Mouse (Mus musculus) spleen, adult 2 months (tissue): ENCODE data around the gene Mybpc3. TPM values are rescaled to one million over a fixed set of nuclear protein-coding genes. Genes with fewer than 3 reads are reported as not detected.

Source experiments
- DNase-seq, 2 experiments: peaks; one replicate each; pipeline versions ENCODE4 v3.0.0 to v3.0.0-alpha.2; 2012 to 2021; ENCODE audit warnings: low spot score in 2 of 2, low read depth in 1 of 2
- H3K27ac ChIP-seq: fragments of 200-500 bp; 2 replicates; pipeline ENCODE4 v1.5.1; 2012; ENCODE audit warnings: low read length, inconsistent platforms; ENCODE audit not compliant: insufficient read depth
- H3K27me3 ChIP-seq: fragments of 200-500 bp; 2 replicates; pipeline ENCODE4 v1.6.1; 2012; ENCODE audit warnings: mild to moderate bottlenecking, moderate library complexity, low read length, inconsistent platforms; ENCODE audit not compliant: control insufficient read depth, insufficient read depth
- H3K36me3 ChIP-seq: fragments of 200-500 bp; 2 replicates; pipeline ENCODE4 v1.6.1; 2012; ENCODE audit warnings: mild to moderate bottlenecking, low read length, inconsistent platforms; ENCODE audit not compliant: control insufficient read depth, insufficient read depth
- H3K4me1 ChIP-seq: fragments of 200-500 bp; 2 replicates; pipeline ENCODE4 v1.6.1; 2011; ENCODE audit warnings: inconsistent platforms; ENCODE audit not compliant: control insufficient read depth, insufficient read depth, insufficient read length
- H3K4me3 ChIP-seq: fragments of 200-500 bp; 2 replicates; pipeline ENCODE4 v1.5.1; 2011; ENCODE audit warnings: mild to moderate bottlenecking, inconsistent platforms; ENCODE audit not compliant: insufficient read depth, insufficient read length; ENCODE audit errors: extremely low read depth
- CTCF ChIP-seq: fragments of 200-500 bp; IDR thresholded peaks from 2 replicates; pipeline ENCODE4 v1.5.1; 2011; ENCODE audit warnings: mild to moderate bottlenecking, inconsistent platforms; ENCODE audit not compliant: insufficient read depth, insufficient read length, insufficient replicate concordance; ENCODE audit errors: extremely low read depth
- POLR2A ChIP-seq: fragments of 200-500 bp; IDR thresholded peaks from 2 replicates; pipeline ENCODE4 v1.6.1; 2011; ENCODE audit warnings: low read depth, low read length, inconsistent platforms
- WGBS: fragments of 180-500 bp; shearing (Covaris S2); methylation state at CpG from one replicate; pipeline ENCODE4 v1.1.7; 2018; 5-methylcytosine and 5-hydroxymethylcytosine counted together
- polyA plus RNA-seq: library from polyadenylated mRNA; depleted of rRNA; stranded (reverse); fragments of >200 nt; gene quantifications from 2 replicates; pipeline ENCODE4 v1.2.3, GENCODE M21; 2012

Mybpc3 gene
- polyA plus RNA-seq, 1 experiment, result 0.50 TPM

GRCm38 (mm10) chr2:91148101-91148500 is 30.2 kb downstream of the Mybpc3 start:
- DNase-seq, result no peak
- peaks cover 36% of the 10 kb centered on the region for H3K36me3 ChIP-seq
- no peak for TF ChIP-seq CTCF
- TF ChIP-seq POLR2A, result no peak

GRCm38 (mm10) chr2:91151331-91151730 is 33.4 kb downstream of the Mybpc3 start:
- TF ChIP-seq CTCF, result no peak
- no peak for TF ChIP-seq POLR2A
- no peak for DNase-seq
- Histone ChIP-seq H3K36me3 (peaks cover 43% of the 10 kb centered on the region), H3K27me3 (no peaks in the 10 kb centered on the region), H3K27ac (no peak overlapping the region), H3K4me1 (no peaks in the 10 kb centered on the region), H3K4me3 (no peak overlapping the region)
- WGBS, result 88% methylated on average over 1 of the region's 1 CpGs

More at GRCm38 (mm10) chr2:91148101-91148500, 30.2 kb downstream of the Mybpc3 start:
- H3K4me3 ChIP-seq, result no peak overlapping the region
- H3K27me3 ChIP-seq, result no peaks in the 10 kb centered on the region
- H3K4me1 ChIP-seq, result no peaks in the 10 kb centered on the region
- H3K27ac ChIP-seq, result no peak overlapping the region

- H3K4me3 ChIP-seq, result no peak overlapping the region
- DNase-seq, result no peak
- H3K4me1 ChIP-seq, result no peaks in the 10 kb centered on the region
- H3K27ac ChIP-seq, result no peak overlapping the region
- TF ChIP-seq CTCF (no peak), POLR2A (no peak)
- 91% methylated on average over 3 of the region's 3 CpGs for WGBS
- H3K27me3 ChIP-seq, result no peaks in the 10 kb centered on the region
- H3K36me3 ChIP-seq, result peaks cover 49% of the 10 kb centered on the region
Observed at GRCm38 (mm10) chr2:91152885-91153377, 35.0 kb downstream of the Mybpc3 start.

GRCm38 (mm10) chr2:91154091-91154490 is 36.1 kb downstream of the Mybpc3 start:
- no peak overlapping the region for H3K27ac ChIP-seq
- H3K4me1 ChIP-seq, result no peaks in the 10 kb centered on the region
- WGBS, result 94% methylated on average over 3 of the region's 3 CpGs
- peaks cover 54% of the 10 kb centered on the region for H3K36me3 ChIP-seq
- DNase-seq, result no peak
- no peak overlapping the region for H3K4me3 ChIP-seq
- H3K27me3 ChIP-seq, result no peaks in the 10 kb centered on the region
- TF ChIP-seq POLR2A (no peak), CTCF (no peak)

DNA sequence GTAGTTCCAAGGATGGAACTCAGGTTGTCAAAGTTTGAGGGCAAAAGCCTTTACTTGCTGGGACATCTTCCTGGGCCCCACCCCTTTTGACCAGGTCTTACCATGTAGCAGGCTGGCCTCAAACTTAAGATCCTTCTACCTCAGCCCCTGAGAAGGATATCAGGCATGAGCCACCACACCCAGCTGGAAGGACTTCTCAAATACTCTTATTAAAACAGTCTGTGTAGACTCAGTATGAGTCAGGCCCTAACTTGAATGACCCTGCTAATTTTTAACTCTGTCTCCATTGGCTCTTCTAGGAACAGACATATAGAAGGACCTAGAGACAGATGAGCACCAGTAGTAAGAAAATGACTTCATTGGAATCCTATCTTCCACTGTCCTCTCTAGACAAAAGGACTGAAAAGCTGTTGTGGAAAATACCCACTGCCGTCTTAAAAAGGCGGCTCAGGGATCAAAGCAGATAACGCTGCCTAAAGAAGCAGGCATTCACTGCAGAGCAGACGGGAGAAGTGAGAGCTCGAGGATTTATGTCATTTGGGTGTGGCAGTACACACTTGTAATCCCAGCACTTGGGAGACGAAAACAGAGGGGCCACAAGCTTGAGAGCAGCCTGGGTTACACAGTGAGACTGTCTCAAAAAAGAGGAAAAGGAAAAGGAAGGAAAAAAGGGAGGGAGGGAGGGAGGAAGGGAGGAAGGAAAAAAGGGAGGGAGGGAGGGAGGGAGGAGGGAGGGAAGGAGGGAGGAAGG is 39.2 kb downstream of the Mybpc3 start:
- Histone ChIP-seq H3K4me3 (no peak overlapping the region), H3K27ac (no peak overlapping the region), H3K27me3 (no peaks in the 10 kb centered on the region), H3K36me3 (peaks cover 57% of the 10 kb centered on the region), H3K4me1 (no peaks in the 10 kb centered on the region)
- no peak for TF ChIP-seq CTCF
- no peak for TF ChIP-seq POLR2A
- DNase-seq, result no peak
- 91% methylated on average over 6 of the region's 6 CpGs for WGBS

DNA sequence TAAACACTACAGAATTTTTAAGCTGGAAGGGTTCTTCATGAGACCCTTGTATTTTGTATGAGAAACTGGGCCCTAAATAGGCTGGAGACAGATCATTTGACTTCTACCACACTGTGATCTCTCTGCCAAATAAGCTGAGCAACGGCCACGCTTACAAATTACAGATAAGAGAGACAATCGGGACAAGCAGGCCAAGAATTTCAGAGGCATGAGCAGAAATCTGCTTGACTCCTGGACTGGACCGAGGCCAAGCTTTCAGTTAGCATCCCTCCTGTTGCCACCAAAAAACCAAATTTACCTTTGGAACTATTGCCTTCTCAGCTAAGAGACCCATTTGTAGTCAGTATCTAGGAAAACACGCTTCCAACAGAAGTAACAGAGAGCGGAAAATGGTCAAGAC is 42.6 kb downstream of the Mybpc3 start:
- H3K4me3 ChIP-seq, result no peak overlapping the region
- no peak for DNase-seq
- H3K4me1 ChIP-seq, result no peaks in the 10 kb centered on the region
- no peaks in the 10 kb centered on the region for H3K27me3 ChIP-seq
- peaks cover 57% of the 10 kb centered on the region for H3K36me3 ChIP-seq
- TF ChIP-seq POLR2A (no peak), CTCF (no peak)
- no peak overlapping the region for H3K27ac ChIP-seq
- WGBS, result 84% methylated on average over 6 of the region's 6 CpGs

DNA sequence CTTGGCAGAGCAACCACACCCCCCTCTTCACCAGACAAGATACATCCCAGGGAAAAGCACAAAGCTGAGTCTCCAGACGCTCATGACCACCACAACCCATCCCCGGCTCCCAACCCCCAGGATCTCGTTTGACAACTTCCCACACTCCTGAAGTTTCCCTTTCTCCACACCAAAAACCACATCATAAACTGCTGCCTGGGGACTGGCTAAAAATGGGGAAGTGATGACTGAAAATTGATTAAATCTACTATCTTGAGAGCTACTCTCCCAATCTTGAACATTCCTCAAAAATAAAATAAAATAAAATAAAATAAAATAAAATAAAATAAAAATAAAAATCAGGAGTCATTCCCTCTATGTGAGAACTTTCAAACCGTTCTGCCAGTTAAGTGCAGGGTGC is 45.0 kb downstream of the Mybpc3 start:
- Histone ChIP-seq H3K4me3 (no peak overlapping the region), H3K27ac (no peak overlapping the region), H3K4me1 (no peaks in the 10 kb centered on the region), H3K27me3 (no peaks in the 10 kb centered on the region), H3K36me3 (peaks cover 47% of the 10 kb centered on the region)
- 73% methylated on average over 4 of the region's 4 CpGs for WGBS
- no peak for DNase-seq
- TF ChIP-seq POLR2A (no peak), CTCF (no peak)
